ENCODE assay signal across 15 mouse cellular contexts in the genomic region with DNA sequence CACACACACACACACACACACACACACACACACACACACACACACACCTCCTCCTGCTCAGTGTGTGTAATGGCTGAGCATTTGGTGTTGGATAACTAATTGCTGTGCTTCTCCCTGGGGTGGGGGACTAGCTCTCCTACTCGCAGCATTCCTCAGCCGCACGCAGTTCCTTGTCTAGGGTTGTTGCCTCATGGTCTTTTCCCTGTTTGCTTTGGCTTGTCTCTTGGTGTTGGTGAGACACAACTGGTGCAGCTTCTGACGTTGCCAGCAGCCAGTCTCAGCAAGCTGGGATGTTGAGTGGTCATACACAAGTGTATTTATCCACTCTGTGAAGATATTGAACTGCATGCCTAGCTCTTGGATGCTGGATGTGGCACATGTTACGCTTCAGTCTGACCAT.
"Had no signal": no experiment of that assay in that cellular context is flagged by ENCODE, and none has a peak within 500 bp of the region (broad histone marks: within the 10 kb centered on the region; RNA-seq: fewer than 3 reads in every experiment).

No protein-coding gene starts in this region.

- H3K4me3 ChIP-seq: layer of hippocampus, adult 2 months; left cerebral cortex, adult 2 months; limb, embryonic 15.5 days; liver, embryonic 13.5 days; midbrain, embryonic 10.5 days; myocyte; neural tube, embryonic 15.5 days had no signal

- H3K27ac ChIP-seq: kidney, postnatal 0 days; layer of hippocampus, adult 2 months; left cerebral cortex, adult 2 months; limb, embryonic 15.5 days; liver, embryonic 13.5 days; midbrain, embryonic 10.5 days; neural tube, embryonic 15.5 days; stomach, postnatal 0 days had no signal

- H3K36me3 ChIP-seq: limb, embryonic 15.5 days; liver, embryonic 13.5 days; midbrain, embryonic 10.5 days; neural tube, embryonic 15.5 days had no signal

- H3K4me1 ChIP-seq: liver, embryonic 13.5 days; neural tube, embryonic 15.5 days had no signal

- H3K9me3 ChIP-seq: limb, embryonic 15.5 days; liver, embryonic 13.5 days; midbrain, embryonic 10.5 days; neural tube, embryonic 15.5 days had no signal

- H3K27me3 ChIP-seq: limb, embryonic 15.5 days; liver, embryonic 13.5 days; neural tube, embryonic 15.5 days had no signal

- H3K4me2 ChIP-seq: limb, embryonic 15.5 days; liver, embryonic 13.5 days; neural tube, embryonic 15.5 days had no signal

- H3K9ac ChIP-seq: limb, embryonic 15.5 days; liver, embryonic 13.5 days; liver, postnatal 0 days; neural tube, embryonic 15.5 days had no signal

- ATAC-seq: intestine, postnatal 0 days; liver, postnatal 0 days had no signal

- DNase-seq: kidney, adult 8-10 months; liver, embryonic 13.5 days; liver, postnatal 0 days; midbrain, embryonic 14.5 days; right cerebral cortex, adult 18-20 months; right cerebral cortex, postnatal 25 days had no signal
